Mouse (Mus musculus): Measurements from ENCODE around the gene Rps3. TPM values are rescaled to one million over a fixed set of nuclear protein-coding genes. Genes with fewer than 3 reads are reported as not detected.
A peak's percentile ranks its signal among the peaks of the same experiment; 100 is the strongest.

Rps3 gene
- total RNA-seq, 2 experiments from 2014 or later: 262 to 278 TPM

DNA sequence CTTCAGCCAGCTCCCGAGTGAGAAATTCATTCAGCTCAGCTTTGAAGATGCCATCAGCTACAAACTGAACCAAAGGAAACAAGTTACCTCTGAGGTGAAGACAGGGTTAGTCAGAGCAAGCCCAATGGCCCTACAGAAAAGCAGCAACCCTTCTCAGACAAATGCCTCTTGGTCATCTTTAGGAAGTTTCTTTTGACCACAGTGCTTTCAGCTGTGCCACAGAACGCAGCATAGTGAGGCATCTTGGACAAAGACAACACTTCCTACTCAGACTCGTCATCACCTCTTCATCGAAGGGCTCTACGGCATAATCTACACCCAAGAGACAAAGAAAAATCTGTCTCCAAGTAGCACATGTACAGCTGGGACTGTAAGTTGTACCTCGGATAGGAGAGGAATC, 901 bp downstream of the Rps3 start:
- DNase-seq: no peak
- intact Hi-C loops (cut with DNase I; ENCODE audit: low total_unique reads): no loop called here

DNA sequence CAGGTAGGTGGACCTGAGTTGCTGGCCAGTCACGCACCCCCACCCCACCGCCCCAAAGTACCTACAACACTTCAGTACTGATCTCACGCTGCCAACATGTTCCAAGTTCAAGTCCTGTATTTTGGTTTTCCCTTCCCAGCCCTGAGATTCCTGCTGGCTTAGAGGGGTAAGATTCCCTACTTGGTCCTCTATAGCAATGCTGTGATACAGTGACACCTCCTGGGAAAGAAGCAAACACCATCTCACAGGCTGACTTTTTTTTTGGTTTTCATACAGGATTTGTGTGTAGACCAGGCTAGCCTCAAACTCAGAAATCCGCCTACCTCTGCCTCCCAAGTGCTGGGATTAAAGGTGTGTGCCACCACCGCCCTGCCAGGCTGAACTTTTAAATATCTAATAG, 6.3 kb downstream of the Rps3 start:
- no peak for DNase-seq
- intact Hi-C loops (cut with DNase I; ENCODE audit: low total_unique reads): no loop called here

- intact Hi-C loops (cut with DNase I; ENCODE audit: low total_unique reads): no loop called here
- no peak for DNase-seq
Observed at GRCm38 (mm10) chr7:99476558-99477114, 6.9 kb downstream of the Rps3 start.

DNA sequence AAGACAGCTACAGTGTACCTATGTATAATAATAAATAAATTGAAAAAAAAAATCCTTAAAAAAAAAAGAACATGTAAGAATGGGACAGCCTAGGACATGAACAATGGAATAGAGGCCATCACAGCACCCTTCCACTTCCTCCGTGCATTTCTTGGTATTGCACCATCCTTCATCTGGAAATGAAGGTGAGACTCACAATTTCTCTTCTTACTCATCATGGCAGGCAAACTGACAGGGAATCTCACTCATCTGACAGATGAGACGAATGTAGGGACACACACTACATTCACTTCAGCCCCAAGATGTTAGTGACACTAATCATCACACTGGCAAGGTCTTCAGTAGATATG, 8.0 kb downstream of the Rps3 start:
- intact Hi-C loops (cut with DNase I; ENCODE audit: low total_unique reads): no loop called here
- no peak for DNase-seq

DNA sequence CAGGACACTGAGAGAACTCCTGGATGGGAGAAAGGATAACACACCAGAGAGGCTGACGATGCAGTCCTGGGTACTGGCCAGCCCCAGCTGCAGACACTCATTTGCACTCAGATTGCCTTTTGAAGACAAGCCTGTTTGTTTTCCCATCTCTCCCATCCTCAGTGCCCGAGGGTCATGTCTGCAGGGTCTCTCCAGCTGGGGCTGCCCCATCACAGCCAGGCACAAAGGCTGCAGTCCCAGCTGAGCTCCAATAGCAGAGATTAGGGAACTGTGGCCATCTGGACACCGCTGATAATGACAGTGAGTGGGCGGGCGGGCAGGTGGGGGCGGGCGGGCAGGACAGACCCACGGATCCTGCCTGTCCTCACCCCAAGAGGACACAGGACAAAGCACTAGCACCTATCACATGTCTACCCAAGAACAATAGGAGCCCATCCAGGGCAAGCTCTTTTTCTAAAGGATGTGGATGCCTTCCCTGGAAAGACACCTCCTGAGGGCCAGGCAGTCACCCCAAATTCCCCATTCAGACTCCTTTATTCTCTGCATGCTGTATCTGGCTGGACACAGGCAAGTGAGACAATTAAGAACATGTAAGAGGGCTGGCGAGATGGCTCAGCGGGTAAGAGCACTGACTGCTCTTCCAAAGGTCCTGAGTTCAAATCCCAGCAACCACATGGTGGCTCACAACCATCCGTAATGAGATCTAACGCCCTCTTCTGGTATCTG, 8.5 kb downstream of the Rps3 start:
- DNase-seq: peak; percentile 35
- intact Hi-C loops (cut with DNase I; ENCODE audit: low total_unique reads): no loop called here

DNA sequence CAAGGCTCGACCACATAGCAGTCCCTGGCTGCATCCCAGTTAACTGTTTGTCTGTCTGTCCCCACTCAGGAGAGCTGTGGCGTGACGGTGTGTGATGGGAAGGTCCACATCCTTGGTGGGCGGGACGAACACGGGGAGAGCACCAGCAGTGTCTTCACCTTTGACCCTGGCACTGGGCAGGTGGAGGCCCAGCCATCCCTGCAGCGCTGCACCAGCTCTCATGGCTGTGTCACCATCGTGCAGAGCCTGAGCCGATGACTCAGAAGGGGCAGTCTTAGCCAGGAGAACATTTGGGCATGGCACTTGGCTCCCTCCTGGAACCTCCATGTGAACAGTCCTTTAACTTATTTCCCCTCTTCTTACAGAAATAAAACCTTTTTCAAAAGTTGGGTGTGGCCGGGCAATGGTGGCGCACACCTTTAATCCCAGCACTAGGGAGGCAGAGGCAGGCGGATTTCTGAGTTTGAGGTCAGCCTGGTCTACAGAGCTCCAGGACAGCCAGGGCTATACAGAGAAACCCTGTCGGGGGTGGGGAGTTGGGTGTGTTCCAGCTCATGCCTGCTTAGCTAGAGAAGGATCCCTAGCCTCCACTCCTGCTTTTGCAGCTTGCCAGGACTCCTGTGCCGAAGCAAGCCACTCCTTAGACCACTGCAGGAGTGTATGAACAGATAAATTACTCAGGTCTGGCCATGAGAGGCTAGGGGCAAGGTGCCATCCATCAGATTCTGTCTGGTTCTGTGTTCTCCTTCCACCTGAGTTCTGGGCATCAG, 9.7 kb downstream of the Rps3 start:
- intact Hi-C loops (cut with DNase I; ENCODE audit: low total_unique reads): no loop called here

DNA sequence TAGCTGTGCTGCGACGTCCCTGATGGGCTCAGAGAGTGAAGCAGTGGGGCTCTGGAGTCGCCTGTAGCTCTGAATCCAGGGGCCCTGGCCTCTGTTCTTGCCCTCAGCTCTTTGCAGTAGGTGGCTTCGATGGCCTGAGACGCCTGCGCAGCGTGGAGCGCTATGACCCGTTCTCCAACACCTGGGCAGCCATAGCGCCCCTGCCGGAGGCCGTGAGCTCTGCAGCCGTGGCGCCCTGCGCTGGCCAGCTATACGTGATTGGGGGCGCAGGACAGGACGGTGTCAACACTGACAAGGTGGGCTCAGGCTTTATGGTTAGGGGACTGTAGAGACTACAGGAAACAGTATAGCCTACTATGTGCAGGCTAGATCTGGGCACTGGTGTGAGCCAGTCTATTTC, 12.0 kb downstream of the Rps3 start:
- intact Hi-C loops (cut with DNase I; ENCODE audit: low total_unique reads): no loop called here
- no peak for DNase-seq

More for the DNA sequence above, 9.7 kb downstream of the Rps3 start:
- DNase-seq: no peak

DNA sequence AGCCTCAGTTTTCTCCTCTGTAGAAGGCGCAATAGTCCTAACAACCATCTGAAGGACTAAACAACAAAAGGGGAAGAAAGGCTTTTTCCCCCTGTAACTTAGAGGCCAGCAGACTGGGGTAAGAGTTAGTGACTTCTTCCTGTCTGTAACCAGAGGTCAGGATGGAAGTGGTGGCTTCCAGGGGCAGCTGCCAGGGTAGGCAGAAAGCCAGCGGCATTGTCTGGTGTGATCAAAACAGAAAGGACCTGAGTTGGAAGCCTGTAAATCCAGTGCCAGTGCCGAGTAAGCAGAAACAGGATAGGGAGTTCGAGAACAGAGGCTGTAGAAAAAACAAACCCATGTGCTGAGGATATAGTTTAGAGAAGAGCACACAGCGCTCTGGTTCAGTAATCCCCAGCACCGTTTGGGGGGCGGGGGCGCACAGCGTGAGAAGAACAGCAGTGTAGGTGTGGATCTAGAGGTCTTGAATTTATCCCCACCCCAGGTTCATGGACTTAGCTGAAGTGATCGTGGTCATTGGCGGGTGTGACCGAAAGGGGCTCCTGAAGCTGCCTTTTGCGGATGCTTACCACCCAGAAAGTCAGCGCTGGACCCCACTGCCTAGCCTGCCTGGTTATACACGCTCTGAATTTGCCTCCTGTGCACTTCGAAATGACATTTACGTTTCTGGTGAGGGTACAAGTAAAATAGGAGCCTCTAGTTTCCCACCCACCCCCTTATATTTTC, 13.7 kb downstream of the Rps3 start:
- peak; percentile 43 for DNase-seq
- intact Hi-C loops (cut with DNase I; ENCODE audit: low total_unique reads): no loop called here

DNA sequence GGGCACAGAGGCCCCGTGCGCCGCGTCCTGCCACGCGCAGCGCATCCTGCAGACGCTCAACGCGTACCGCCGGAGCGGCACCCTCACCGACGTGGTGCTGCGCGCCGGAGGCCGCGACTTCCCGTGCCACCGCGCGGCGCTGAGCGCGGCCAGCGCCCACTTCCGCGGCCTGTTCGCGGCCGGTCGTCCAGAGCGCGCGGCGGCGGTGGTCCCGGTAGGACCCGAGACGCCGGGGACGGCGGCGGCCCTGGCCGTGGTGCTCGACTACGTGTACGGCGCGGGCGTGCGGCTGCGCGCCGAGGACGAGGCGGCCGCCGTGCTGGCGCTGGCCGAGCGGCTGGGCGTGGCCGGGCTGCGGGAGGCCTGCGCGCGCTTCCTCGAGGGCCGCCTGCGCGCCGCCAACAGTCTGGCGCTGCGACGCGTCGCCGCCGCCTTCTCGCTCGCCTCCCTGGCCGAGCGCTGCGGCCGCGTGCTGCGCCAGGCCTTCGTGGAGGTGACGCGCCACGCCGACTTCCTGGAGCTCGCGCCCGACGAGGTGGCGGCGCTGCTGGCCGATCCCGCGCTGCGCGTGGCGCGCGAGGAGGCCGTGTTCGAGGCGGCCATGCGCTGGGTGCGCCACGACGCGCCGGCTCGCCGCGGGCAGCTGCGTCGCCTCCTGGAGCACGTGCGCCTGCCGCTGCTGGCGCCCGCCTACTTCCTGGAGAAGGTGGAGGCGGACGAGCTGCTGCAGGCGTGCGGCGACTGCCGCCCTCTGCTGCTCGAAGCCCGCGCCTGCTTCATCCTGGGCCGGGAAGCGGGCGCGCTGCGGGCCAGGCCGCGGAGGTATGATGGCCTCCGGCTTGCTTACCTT, 15.0 kb downstream of the Rps3 start:
- intact Hi-C loops (cut with DNase I; ENCODE audit: low total_unique reads): no loop called here
- peak; percentile 79 for DNase-seq

GRCm38 (mm10) chr7:99467916-99468282, 15.6 kb downstream of the Rps3 start:
- peak; percentile 47 for DNase-seq

DNA sequence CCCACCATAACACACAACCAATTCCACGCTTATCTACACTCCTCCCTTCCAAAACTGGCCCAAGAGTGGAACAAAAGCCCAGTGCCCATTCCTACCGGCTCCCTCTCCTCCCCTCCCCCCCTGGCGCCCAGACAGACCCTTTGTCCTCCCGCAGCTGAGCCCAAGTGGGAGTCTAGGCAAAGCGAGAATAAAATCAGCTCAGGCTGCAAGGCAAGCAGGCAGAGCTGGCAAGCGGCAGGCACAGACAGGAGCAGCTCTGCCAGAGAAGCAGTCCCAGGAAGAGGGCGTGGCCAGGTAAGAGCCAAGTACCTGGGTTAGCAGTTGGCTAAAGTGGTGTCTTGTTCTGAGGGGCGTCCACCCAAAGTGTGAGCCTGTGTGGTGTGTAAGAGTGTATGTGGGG, 17.7 kb downstream of the Rps3 start, which contains the start of gene Klhl35:
Gene Klhl35, plus strand, starts transcription at position 194 of the 400 bp plus-strand sequence.
- DNase-seq: no peak
- intact Hi-C loops (cut with DNase I; ENCODE audit: low total_unique reads): no loop called here

More at GRCm38 (mm10) chr7:99467916-99468282, 15.6 kb downstream of the Rps3 start:
- intact Hi-C loops (cut with DNase I; ENCODE audit: low total_unique reads): no loop called here

GRCm38 (mm10) chr7:99463120-99463519, 20.4 kb downstream of the Rps3 start:
- intact Hi-C loops (cut with DNase I; ENCODE audit: low total_unique reads): no loop called here
- no peak for DNase-seq

GRCm38 (mm10) chr7:99459888-99460652, 23.5 kb downstream of the Rps3 start:
- DNase-seq: no peak
- intact Hi-C loops (cut with DNase I; ENCODE audit: low total_unique reads): no loop called here

DNA sequence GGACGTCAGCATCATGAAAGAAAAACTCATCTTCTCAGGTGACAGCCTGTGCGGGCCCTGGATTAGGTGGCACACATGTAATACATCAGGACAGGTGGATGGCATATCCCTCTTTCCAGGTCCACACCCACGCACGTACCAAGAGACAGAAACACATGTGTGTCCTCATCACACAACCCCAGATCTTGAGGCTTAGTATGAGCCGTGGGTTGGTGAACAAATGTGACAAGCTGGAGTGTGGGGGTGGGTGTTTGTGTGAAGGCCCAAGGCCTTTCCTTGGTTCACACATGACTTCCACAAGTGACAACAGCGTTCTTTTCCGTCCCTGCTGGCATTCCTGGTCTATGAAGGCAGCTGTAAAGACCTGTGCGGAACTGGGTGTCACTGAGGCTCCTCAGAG, 24.7 kb downstream of the Rps3 start:
- intact Hi-C loops (cut with DNase I; ENCODE audit: low total_unique reads): no loop called here
- no peak for DNase-seq

DNA sequence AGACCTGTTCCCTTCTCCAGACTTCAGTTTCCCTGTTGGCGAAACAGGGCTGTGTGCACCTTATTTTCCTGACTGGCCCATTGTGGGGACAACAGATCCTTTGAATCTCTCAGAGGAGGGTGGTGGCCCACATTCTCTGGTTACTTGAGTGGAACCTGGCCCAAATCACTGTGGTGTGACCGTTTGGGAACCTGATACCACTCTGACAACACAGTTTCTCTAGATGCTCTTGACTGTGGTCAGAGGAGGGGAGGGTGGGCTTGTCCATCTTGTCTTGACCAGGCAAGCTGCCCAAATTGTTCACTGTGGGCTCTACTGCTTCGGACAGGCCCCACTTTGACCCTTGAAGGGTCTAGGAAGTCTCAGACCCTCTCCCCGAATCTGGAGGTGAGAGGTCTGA, 29.5 kb downstream of the Rps3 start:
- intact Hi-C loops (cut with DNase I; ENCODE audit: low total_unique reads): loop anchor here (5.0 kb wide), 1 partner anchor 127 kb away; no protein-coding TSS in a partner anchor
- DNase-seq: no peak

GRCm38 (mm10) chr7:99452859-99453258, 30.7 kb downstream of the Rps3 start:
- DNase-seq: no peak
- intact Hi-C loops (cut with DNase I; ENCODE audit: low total_unique reads): loop anchor here (5.0 kb wide), 1 partner anchor 126 kb away; no protein-coding TSS in a partner anchor

- DNase-seq: no peak
- intact Hi-C loops (cut with DNase I; ENCODE audit: low total_unique reads): loop anchor here (2.0 to 5.0 kb wide), 2 partner anchors 76 to 123 kb away; no protein-coding TSS in a partner anchor
Observed at GRCm38 (mm10) chr7:99450703-99451102, 32.8 kb downstream of the Rps3 start.

DNA sequence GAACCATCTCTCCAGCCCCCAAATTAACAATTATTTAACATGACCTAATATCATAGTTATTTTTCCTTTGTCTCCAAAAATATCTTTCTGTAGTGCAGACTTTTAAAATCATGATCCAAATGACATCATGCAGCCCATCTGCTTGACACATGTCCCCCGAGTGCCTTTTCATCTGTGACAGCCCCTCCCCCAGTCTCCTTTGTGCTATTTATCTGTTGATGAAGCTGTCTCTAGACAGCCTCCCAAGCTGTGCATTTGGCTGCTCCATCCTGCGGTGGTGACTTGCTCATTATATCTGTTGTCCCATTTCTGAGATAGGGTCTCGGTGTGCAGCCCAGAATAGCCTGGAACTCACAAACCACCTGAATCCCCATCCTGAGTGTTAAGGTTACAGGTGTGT, 33.8 kb downstream of the Rps3 start:
- DNase-seq: no peak
- intact Hi-C loops (cut with DNase I; ENCODE audit: low total_unique reads): loop anchor here (2.0 to 5.0 kb wide), 2 partner anchors 75 to 122 kb away; no protein-coding TSS in a partner anchor
